Mouse (Mus musculus) stomach, postnatal 0 days (tissue): ENCODE measurements at regions not wholly inside any gene's neighbourhood (a gene's known extent, or its start where the extent isn't known, plus 50 kb on each side); places are given as distances from the start of the nearest gene placed in this dataset.

Source experiments
- CTCF ChIP-seq: IDR thresholded peaks from 2 replicates; pipeline ENCODE4 v1.5.1; 2016; ENCODE audit warnings: antibody characterized with exemption, low read depth, mild to moderate bottlenecking, moderate library complexity
- EP300 ChIP-seq: optimal IDR thresholded peaks from 2 replicates; pipeline ENCODE3; 2016; ENCODE audit warnings: antibody characterized with exemption

GRCm38 (mm10) chr12:77149835-77150234 is 88.1 kb upstream of the Fut8 start:
- TF ChIP-seq CTCF: no peak
- TF ChIP-seq EP300: no peak
